Mouse (Mus musculus): ENCODE data around the gene Trim9. TPM values are rescaled to one million over a fixed set of nuclear protein-coding genes. Genes with fewer than 3 reads are reported as not detected.

Trim9 gene
- polyA plus RNA-seq, 1 experiment from 2014 or later = 0.43 TPM

GRCm38 (mm10) chr12:70227121-70227932, 120.1 kb downstream of the Trim9 start:
- peak overlapping the region; percentile 62 for H3K4me3 ChIP-seq (ENCODE audit: low read depth, low read length)
- no peaks in the 10 kb centered on the region for H3K9me3 ChIP-seq (ENCODE audit: low read length)
- H3K36me3 ChIP-seq (ENCODE audit: insufficient read depth, low read length) = no peaks in the 10 kb centered on the region
- no peak for TF ChIP-seq EP300 (IDR thresholded peaks at IDR 0.05)
- peak; percentile 45 for TF ChIP-seq CTCF (IDR thresholded peaks at IDR 0.05)
- ATAC-seq (peak; percentile 97), DNase-seq (ENCODE audit: low spot score) (peak; percentile 96)
- peak overlapping the region; percentile 90 for H3K4me2 ChIP-seq (replicated peaks; ENCODE audit: low read depth, low read length)
- no peaks in the 10 kb centered on the region for H3K27me3 ChIP-seq (replicated peaks; ENCODE audit: insufficient read depth, low read length)
- peaks cover 22% of the 10 kb centered on the region; the same call in 1 of the 2 replicates for H3K4me1 ChIP-seq (ENCODE audit: insufficient read depth, low read depth, low read length)
- H3K27ac ChIP-seq (ENCODE audit: low read length) = peak overlapping the region; percentile 90
- under 1% methylated on average over 48 of the region's 52 CpGs for WGBS
- H3K9ac ChIP-seq (replicated peaks; ENCODE audit: low read depth) = peak overlapping the region; percentile 58

DNA sequence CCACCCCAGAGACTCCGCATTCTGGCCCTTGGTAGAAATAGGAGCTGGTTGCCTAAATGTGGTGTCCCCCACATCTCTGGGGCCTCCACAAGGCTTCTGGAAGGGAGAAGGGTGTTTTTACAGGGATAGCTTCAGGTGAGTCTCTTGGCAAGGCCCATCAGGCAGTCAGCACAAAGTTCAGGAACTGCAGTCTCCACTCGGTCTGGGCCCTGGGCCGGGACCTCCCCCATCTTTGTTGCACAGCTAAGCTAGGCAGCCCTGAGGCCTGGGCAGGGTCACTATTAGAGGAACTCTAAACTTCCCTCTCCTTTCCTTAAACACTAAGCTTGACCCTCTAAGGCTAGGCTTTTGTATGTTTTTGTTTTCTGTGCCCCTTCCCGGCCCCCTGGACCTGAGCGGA, 120.8 kb downstream of the Trim9 start:
- DNase-seq (ENCODE audit: low spot score) (peak; percentile 43), ATAC-seq (no peak)

DNA sequence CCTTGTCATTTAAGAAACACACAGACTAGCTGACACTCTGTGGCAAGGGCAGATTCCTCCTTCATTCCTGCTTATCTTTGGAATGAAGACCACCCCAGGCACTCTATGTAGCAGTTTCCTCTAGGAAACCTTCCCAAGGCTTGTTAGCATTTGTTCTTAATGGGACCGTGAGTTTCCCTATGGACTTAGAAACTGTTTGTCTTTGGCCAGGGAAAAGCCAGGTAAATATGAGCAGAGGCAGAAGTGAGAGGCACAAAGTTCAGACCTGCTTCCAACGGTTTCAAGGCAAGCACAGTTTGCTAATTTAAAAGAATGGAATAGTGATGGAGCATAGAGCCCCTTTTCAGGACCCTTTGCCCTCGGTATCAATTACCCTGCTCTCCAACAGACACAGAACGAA, 124.1 kb downstream of the Trim9 start:
- Histone ChIP-seq H3K9ac (replicated peaks; ENCODE audit: low read depth) (no peak overlapping the region), H3K4me2 (replicated peaks; ENCODE audit: low read depth, low read length) (no peak overlapping the region), H3K36me3 (ENCODE audit: insufficient read depth, low read length) (peaks cover 10% of the 10 kb centered on the region; the same call in 1 of the 2 replicates), H3K27me3 (replicated peaks; ENCODE audit: insufficient read depth, low read length) (no peaks in the 10 kb centered on the region), H3K9me3 (ENCODE audit: low read length) (no peaks in the 10 kb centered on the region), H3K4me3 (ENCODE audit: low read depth, low read length) (no peak overlapping the region), H3K27ac (ENCODE audit: low read length) (no peak overlapping the region), H3K4me1 (ENCODE audit: insufficient read depth, low read depth, low read length) (peaks cover 13% of the 10 kb centered on the region; the same call in 1 of the 2 replicates)
- ATAC-seq (no peak), DNase-seq (ENCODE audit: low spot score) (no peak)
- no peak for TF ChIP-seq EP300 (IDR thresholded peaks at IDR 0.05)
- TF ChIP-seq CTCF (IDR thresholded peaks at IDR 0.05) = no peak
- WGBS = 37% methylated on average over 4 of the region's 4 CpGs

More for the DNA sequence above, 120.8 kb downstream of the Trim9 start:
- Histone ChIP-seq H3K9ac (replicated peaks; ENCODE audit: low read depth) (peak overlapping the region; percentile 58), H3K27me3 (replicated peaks; ENCODE audit: insufficient read depth, low read length) (no peaks in the 10 kb centered on the region), H3K27ac (ENCODE audit: low read length) (peak overlapping the region; percentile 90), H3K4me3 (ENCODE audit: low read depth, low read length) (peak overlapping the region; percentile 62), H3K9me3 (ENCODE audit: low read length) (no peaks in the 10 kb centered on the region), H3K36me3 (ENCODE audit: insufficient read depth, low read length) (0 out of 2 replicates have a peak, but pooled peaks cover under 1% of the 10 kb centered on the region), H3K4me1 (ENCODE audit: insufficient read depth, low read depth, low read length) (peaks cover 16% of the 10 kb centered on the region; the same call in 1 of the 2 replicates), H3K4me2 (replicated peaks; ENCODE audit: low read depth, low read length) (peak overlapping the region; percentile 90)
- 13% methylated on average over 5 of the region's 5 CpGs for WGBS
- TF ChIP-seq EP300 (IDR thresholded peaks at IDR 0.05) = no peak

- Histone ChIP-seq H3K27ac (ENCODE audit: low read length) (no peak overlapping the region), H3K4me1 (ENCODE audit: insufficient read depth, low read depth, low read length) (peaks cover 2% of the 10 kb centered on the region; the same call in 1 of the 2 replicates), H3K9me3 (ENCODE audit: low read length) (no peaks in the 10 kb centered on the region), H3K36me3 (ENCODE audit: insufficient read depth, low read length) (peaks cover 10% of the 10 kb centered on the region; the same call in 1 of the 2 replicates), H3K27me3 (replicated peaks; ENCODE audit: insufficient read depth, low read length) (no peaks in the 10 kb centered on the region), H3K4me3 (ENCODE audit: low read depth, low read length) (no peak overlapping the region), H3K9ac (replicated peaks; ENCODE audit: low read depth) (no peak overlapping the region), H3K4me2 (replicated peaks; ENCODE audit: low read depth, low read length) (no peak overlapping the region)
- TF ChIP-seq EP300 (IDR thresholded peaks at IDR 0.05) (no peak), CTCF (IDR thresholded peaks at IDR 0.05) (no peak)
- 61% methylated on average over 5 of the region's 5 CpGs for WGBS
- no peak for DNase-seq (ENCODE audit: low spot score)
- ATAC-seq = no peak
These were observed 126.0 kb downstream of the Trim9 start for GRCm38 (mm10) chr12:70221425-70221824.

GRCm38 (mm10) chr12:70218795-70219540, 128.4 kb downstream of the Trim9 start:
- Histone ChIP-seq H3K4me3 (ENCODE audit: low read depth, low read length) (no peak overlapping the region), H3K27ac (ENCODE audit: low read length) (no peak overlapping the region), H3K36me3 (ENCODE audit: insufficient read depth, low read length) (peaks cover 13% of the 10 kb centered on the region; the same call in 1 of the 2 replicates), H3K4me1 (ENCODE audit: insufficient read depth, low read depth, low read length) (no peaks in the 10 kb centered on the region), H3K27me3 (replicated peaks; ENCODE audit: insufficient read depth, low read length) (no peaks in the 10 kb centered on the region), H3K4me2 (replicated peaks; ENCODE audit: low read depth, low read length) (no peak overlapping the region), H3K9me3 (ENCODE audit: low read length) (no peaks in the 10 kb centered on the region), H3K9ac (replicated peaks; ENCODE audit: low read depth) (no peak overlapping the region)
- 61% methylated on average over 8 of the region's 8 CpGs for WGBS
- DNase-seq (ENCODE audit: low spot score) (peak; percentile 57), ATAC-seq (peak; percentile 53)
- TF ChIP-seq EP300 (IDR thresholded peaks at IDR 0.05) (no peak), CTCF (IDR thresholded peaks at IDR 0.05) (no peak)

DNA sequence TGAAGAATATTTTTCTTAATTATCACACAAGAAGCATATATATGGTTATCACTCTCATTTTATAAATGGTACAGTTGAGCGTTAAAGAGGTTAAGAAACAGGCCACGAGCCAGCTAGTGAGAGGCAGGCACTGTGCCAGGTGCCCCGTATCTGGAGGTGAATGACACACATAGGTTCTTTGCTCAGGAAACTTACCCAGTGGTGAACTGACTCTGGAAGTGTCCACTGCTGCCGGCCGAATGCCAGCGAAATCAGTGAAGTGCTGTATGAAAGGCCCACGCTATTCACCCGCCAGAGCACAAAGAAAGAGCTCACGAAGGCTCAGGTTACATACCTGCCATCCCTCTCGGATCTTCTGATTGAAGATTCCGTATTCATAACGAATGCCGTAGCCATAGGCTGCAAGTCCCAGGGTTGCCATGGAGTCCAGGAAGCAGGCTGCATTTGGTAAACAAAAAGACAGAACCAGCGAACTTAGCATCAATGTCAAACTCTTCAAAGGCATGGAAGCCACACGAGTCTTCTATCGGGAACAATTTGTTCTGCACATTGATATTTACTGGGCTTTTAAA, 131.1 kb downstream of the Trim9 start:
- ATAC-seq (peak; percentile 23; the same call in 1 of the 2 replicates), DNase-seq (ENCODE audit: low spot score) (no peak)
- Histone ChIP-seq H3K9ac (replicated peaks; ENCODE audit: low read depth) (no peak overlapping the region), H3K27me3 (replicated peaks; ENCODE audit: insufficient read depth, low read length) (no peaks in the 10 kb centered on the region), H3K36me3 (ENCODE audit: insufficient read depth, low read length) (peaks cover 8% of the 10 kb centered on the region; the same call in 1 of the 2 replicates), H3K4me3 (ENCODE audit: low read depth, low read length) (no peak overlapping the region), H3K4me2 (replicated peaks; ENCODE audit: low read depth, low read length) (no peak overlapping the region), H3K27ac (ENCODE audit: low read length) (no peak overlapping the region), H3K4me1 (ENCODE audit: insufficient read depth, low read depth, low read length) (no peaks in the 10 kb centered on the region), H3K9me3 (ENCODE audit: low read length) (no peaks in the 10 kb centered on the region)
- WGBS = 42% methylated on average over 16 of the region's 16 CpGs
- TF ChIP-seq CTCF (IDR thresholded peaks at IDR 0.05) (no peak), EP300 (IDR thresholded peaks at IDR 0.05) (no peak)

Data from lung, postnatal 0 days (tissue).